Mouse (Mus musculus): ENCODE data around the gene Trpt1. TPM values are rescaled to one million over a fixed set of nuclear protein-coding genes. Genes with fewer than 3 reads are reported as not detected.

The Trpt1 gene
- 3.1 and 3.2 TPM in 2 replicates for polyA plus RNA-seq (2012; rRNA removed)

DNA sequence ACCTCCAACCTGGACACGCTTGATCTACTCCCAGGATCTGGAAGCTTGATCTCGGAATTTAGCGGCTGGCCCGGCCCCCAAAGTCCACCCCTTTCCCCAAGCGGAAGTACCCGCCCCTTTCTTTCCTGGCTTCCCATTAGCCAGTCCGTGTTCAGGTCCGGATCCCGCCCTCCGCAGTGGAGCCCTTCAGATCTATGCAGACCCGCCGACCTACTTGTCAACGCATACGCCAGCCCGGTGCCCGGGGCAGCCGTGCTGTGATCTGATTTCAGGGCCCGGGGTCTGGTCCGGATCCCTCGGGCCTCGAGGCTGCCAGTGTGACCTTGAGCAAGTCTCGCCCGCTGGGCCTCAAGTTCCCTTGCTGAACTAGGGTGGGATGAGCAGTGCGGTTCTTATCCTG, at the start of gene Trpt1, which contains the start of gene Nudt22:
Gene Trpt1 (plus strand): TSS at position 126 of the 400 bp plus-strand sequence.
Gene Nudt22 (minus strand): TSS at position 112 of the 400 bp plus-strand sequence.

DNA sequence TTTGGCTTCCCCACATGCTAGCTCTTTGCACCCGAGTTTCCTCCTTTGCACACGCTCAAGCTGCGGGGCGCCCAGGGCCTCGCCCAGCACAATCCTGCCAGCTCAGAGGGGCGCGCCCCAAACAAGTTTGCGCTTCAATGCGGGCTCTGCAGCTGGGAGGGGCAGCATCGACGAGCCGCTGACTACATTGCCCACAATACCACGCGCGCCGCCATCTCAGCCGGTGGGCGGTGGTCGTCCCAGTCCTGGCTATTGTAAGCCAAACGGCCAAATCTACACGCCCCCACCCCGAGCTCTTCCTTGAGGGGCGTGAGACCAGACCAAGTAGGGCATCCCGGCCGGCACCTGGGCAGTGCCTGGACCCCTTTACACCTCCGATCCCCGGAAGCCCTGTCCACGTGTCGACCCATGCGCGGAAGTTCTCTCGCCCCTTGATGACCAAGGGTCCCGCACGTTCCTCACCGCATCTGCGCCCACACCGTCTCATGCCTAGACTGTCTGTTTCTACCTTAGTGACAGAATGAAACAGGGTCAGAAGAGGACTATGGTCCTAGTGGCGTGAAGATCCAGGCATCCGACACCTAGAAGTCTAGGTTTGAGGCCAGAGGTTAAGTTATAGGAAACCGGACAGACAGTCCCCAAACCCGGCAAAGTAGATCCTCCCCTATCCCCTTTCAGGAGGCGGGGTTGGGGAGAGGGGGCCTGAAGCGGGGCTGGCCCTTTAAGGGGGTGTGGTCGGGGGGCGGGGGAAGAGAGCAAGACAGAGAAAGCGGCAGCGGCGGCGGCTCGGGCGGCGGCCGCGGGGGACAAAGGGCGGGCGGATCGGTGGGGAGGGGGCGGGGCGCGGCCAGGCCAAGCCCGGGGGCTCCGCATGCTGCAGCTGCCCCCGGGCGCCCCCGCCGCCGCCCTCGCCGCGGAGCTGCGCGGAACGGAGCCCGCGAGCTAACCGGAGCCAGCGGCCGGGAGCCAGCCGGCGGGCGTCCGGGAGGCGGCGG, 21.4 kb upstream of the Trpt1 start, which contains the start of gene Ppp1r14b:
Gene Ppp1r14b (plus strand): TSS at position 758 of the 995 bp plus-strand sequence.

DNA sequence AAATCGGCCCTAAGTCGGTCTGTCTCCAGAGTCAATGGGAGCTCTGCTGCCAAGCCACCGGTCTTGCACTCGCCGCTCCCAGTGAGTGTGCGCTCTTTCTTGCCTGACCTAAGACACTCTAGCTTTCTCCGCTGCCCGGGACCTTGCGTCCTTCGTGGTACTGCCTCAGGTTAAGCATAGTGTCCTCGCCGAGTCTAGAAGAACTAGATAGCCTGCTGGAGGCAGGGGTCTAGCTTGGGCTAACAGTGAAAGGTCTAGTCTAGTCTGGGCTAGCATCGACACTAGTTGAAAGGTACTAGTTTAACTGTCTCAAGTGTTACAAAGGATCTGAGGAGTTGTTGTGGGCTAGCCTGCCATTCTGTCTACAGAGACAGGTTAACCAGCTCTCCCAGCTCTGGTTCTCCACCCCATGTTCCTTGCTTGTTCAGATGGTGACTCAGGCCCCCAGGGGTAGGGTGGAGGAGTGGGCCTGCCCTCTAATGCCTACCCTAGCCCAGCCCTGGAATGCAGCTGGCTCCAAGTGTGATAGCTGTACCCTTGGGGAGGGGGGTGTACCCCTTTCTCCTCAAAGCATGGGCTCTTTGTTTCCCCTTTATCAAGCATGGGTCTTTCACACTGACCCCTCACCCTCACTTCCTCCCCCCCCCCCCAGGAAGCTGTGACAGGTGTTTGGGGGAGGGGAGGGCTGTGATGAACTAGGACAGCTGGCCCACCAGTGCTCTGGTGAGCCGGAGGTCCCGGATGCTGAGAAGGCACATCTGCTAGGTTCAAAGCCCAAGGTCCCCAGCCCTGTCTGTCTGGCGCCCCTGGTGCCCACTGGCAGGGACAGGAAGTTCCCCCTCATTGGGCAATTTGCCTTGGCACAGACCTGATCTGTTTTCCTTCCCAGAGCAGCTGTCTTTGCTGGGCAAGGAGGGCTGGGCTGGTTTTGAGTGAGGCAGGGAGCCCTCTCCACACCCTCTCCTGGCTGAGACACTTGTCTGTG, 20.1 kb upstream of the Trpt1 start, which contains the start of gene Plcb3:
Gene Plcb3 (minus strand): TSS at position 934 of the 985 bp plus-strand sequence.

DNA sequence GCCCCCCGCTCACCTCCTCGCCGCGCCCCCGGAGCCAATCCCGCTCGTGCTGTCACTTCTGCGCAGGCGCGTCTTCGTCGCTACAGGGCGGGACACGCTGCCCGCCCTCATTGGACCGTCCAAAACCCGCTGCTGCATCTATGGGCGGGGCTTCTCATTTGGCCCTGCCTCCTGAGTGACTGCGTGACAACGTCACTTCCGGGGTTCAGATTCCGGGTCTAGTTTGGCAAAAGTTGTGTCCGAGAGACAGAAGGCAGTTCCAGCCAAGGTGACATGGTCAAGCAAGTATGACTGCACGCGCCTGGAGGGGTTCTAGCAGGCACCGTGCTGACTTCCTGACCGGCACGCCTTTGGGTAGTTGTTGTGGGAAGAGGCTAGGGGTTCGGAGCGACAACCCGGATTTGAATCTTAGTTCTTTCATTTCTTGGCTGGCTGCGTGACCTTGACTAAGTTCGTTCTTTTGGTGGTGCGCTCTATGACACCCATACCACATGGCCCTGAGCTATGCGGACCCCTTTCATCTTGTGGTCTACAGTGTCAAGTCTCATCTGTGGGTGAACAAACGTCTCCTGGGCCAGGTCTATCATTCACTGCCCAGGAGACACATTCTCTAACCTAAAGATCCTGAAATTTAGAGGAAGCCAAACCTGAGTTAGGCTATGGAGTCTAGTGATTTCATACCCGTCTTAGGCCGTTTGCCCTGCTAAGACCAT, 15.4 kb upstream of the Trpt1 start, which contains the start of gene Fkbp2:
Gene Fkbp2 (minus strand): TSS at position 121 of the 713 bp plus-strand sequence.

DNA sequence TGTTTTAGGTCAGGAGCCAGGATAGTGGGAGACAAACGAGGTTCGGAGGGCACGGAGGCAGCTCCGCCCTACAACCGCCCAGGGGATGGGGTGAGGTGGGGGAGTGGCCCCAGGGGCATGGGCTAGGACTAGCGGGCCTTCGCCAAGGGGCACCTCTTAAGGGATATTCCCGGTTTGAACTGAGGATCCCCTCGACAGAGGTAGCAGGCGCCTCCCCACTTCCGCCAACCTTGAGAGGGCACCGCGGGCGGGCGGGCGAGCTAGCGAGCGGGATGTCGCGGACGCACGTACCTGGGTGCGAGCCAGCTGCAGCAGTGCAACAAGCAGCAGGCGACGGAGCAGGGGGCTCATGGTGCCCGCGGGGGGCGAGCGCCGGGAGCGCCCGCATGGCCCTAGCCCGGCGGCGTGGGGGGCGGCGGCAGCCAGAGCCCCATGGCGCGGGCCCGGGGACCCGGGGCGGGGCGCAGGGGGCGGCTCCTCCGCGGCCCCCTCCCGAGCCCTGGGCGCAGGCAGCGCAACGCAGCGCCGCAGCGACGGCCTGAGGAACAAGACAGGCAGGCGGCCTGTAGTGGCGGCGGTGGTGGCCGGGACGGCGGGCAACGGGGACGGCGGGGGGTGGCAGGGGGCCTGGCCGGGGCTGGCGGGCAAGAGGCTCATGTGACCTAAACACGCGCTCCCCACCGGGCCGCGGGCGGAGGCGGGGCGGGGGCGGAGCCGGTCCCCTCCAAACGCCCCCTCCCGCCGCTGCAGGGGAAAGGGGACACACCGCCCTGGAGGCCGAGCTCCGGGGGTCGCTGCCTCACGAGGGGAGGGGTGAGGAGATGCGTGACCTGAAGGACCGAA, 8.6 kb upstream of the Trpt1 start, which contains the start of gene Vegfb:
Gene Vegfb (minus strand): TSS at position 591 of the 843 bp plus-strand sequence.

DNA sequence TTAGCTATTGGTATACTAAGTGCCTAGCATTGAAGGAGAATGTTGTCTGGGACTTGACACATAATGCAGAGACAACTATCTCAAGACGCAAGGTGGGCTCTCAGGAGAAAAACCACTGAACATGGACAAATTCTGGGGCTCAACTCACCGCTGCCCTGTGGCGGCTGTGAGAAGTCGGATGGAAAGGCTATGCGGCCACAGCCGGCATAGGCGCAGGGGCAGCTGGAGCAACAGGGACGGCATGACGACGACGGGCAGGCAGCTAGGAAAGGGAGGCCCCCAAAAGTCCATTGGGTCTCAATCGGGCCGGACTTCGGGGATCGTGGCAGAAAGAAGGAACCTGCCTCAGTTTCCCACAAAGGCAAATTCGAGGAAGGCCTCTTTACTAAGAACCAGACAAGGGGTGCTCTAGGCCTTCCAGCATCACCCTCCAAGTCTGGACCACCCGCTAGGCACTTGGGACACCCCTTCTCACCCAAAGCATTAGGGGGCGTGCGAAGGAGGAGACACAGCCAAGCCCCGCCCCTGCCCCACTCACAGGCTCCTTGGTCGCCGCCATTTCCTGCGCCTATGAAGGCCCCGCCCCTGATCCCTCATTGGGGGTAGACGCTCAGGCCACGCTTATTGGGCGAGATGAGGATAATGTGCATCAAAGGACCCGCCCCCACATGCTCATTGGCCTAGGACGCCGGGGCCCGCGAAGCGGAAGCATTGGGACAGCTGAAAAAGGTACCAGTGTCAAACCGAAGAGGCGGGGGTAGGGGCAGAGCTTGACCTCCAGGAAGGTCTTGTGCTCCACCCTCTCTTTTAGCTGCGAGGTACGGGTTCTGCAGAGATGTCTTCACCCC, 3.7 kb upstream of the Trpt1 start, which contains the start of gene Dnajc4:
Gene Dnajc4 (minus strand): TSS at position 562 of the 848 bp plus-strand sequence.

DNA sequence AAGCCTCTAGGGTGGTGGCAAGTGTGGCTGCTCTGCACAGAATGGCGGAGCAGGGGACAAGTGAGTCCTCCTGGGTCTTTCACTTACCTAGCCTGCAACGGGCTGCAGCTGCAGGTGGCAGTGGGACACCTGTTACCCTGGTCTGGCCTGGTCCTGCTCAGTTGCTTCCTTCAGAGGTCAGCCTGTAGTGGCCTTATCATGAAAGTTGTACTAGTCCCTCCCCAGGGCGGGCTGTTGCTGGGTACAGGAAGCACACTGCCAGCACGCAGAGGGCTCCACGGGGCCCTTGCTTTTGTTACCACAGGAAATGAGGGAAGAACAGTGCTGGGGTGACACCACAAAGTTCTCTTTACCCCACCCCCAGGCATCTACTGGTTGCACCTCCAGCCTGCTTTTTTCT, 23.3 kb downstream of the Trpt1 start, which contains the start of gene Fermt3:
Gene Fermt3 (minus strand): TSS at position 279 of the 400 bp plus-strand sequence.

DNA sequence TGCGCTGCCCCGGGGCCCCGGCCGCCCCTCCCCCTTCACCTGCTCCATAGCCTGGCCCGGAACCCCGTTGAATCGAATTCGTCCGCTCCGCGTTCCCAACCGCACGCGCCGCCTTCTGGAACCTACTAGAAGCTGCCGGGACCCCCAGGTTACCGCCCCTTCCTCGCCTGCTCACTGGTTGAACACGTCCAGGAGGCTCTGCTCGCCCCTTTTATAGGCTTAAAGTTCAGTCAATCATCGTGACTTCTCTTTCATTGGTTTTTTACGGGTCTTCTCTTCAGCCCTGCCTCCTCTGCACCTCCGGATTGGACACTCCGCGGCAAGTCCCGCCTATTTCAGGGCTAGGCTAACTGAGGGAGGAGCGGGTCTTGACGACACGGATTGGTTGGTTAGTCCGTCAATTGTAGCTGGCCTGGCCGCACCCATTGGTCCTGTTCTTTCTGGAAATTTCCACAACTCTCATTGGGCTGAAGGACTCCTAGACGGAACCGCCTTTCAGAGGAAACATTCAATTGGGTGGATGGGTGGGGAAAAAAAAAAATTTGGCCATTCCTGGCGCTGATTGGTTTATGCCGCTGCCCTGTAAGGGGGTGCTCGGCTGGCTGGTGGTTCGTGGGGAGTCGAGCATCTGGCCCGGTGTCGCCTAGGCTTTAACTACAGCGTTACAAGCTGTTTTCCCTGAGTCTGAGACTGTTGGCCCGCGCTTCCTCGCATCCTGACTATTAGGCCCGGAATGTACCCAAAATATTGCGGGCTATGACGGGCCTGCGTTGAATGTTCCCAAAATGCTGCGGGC, 44.1 kb downstream of the Trpt1 start, which contains the start of gene Stip1:
Gene Stip1 (minus strand): TSS at position 127 of the 796 bp plus-strand sequence.

Other genes with a start within 250 kb of the Trpt1 start
- gene Rps6ka4, start 155.5 kb upstream of the Trpt1 start, polyA plus RNA-seq (2012; rRNA removed) = 3.1 and 3.5 TPM in 2 replicates
- gene Ccdc88b, start 137.9 kb upstream of the Trpt1 start, polyA plus RNA-seq (2012; rRNA removed) = 6.4 and 6.7 TPM in 2 replicates
- 55.7 and 59.3 TPM in 2 replicates for gene Trmt112, start 86.4 kb upstream of the Trpt1 start, polyA plus RNA-seq (2012; rRNA removed)
- 267 and 283 TPM in 2 replicates for gene Prdx5, start 86.0 kb upstream of the Trpt1 start, polyA plus RNA-seq (2012; rRNA removed)
- 10.1 and 12.5 TPM in 2 replicates for gene Esrra, start 74.3 kb upstream of the Trpt1 start, polyA plus RNA-seq (2012; rRNA removed)
- gene Catsperz, start 70.8 kb upstream of the Trpt1 start, polyA plus RNA-seq (2012; rRNA removed) = 0.08 and 0.10 TPM in 2 replicates
- 0.03 TPM in 1 of 2 replicates, not detected in the other for gene Kcnk4, start 61.6 kb upstream of the Trpt1 start, polyA plus RNA-seq (2012; rRNA removed)
- 22.7 and 23.0 TPM in 2 replicates for gene Bad, start 54.3 kb upstream of the Trpt1 start, polyA plus RNA-seq (2012; rRNA removed)
- gene Gpr137, start 53.7 kb upstream of the Trpt1 start, polyA plus RNA-seq (2012; rRNA removed) = 11.6 and 11.9 TPM in 2 replicates
- 40.3 and 42.2 TPM in 2 replicates for gene Ppp1r14b, start 21.2 kb upstream of the Trpt1 start, polyA plus RNA-seq (2012; rRNA removed)
- 9.5 and 12.1 TPM in 2 replicates for gene Plcb3, start 19.7 kb upstream of the Trpt1 start, polyA plus RNA-seq (2012; rRNA removed)
- gene Fkbp2, start 15.6 kb upstream of the Trpt1 start, polyA plus RNA-seq (2012; rRNA removed) = 61.8 and 67.5 TPM in 2 replicates
- 8.7 and 9.8 TPM in 2 replicates for gene Vegfb, start 8.5 kb upstream of the Trpt1 start, polyA plus RNA-seq (2012; rRNA removed)
- gene Dnajc4, start 3.6 kb upstream of the Trpt1 start, polyA plus RNA-seq (2012; rRNA removed) = 10.4 and 11.7 TPM in 2 replicates
- 9.5 TPM in 2 replicates for gene Nudt22, start within 50 bp of the Trpt1 start, polyA plus RNA-seq (2012; rRNA removed)
- 47.6 and 60.3 TPM in 2 replicates for gene Fermt3, start 23.3 kb downstream of the Trpt1 start, polyA plus RNA-seq (2012; rRNA removed)
- gene Stip1, start 43.8 kb downstream of the Trpt1 start, polyA plus RNA-seq (2012; rRNA removed) = 57.8 and 59.8 TPM in 2 replicates
- 10.4 and 11.4 TPM in 2 replicates for gene Macrod1, start 60.7 kb downstream of the Trpt1 start, polyA plus RNA-seq (2012; rRNA removed)
- gene Flrt1, start 109.6 kb downstream of the Trpt1 start, polyA plus RNA-seq (2012; rRNA removed) = 0.02 and 0.04 TPM in 2 replicates
- gene Otub1, start 210.2 kb downstream of the Trpt1 start, polyA plus RNA-seq (2012; rRNA removed) = 35.7 and 36.7 TPM in 2 replicates
- gene Cox8a, start 221.5 kb downstream of the Trpt1 start, polyA plus RNA-seq (2012; rRNA removed) = 378 and 389 TPM in 2 replicates
- gene Naa40, start 245.1 kb downstream of the Trpt1 start, polyA plus RNA-seq (2012; rRNA removed) = 12.3 and 13.1 TPM in 2 replicates